Mouse (Mus musculus) hindbrain, postnatal 0 days (tissue): ENCODE results near the gene Pip5k1b. TPM values are rescaled to one million over a fixed set of nuclear protein-coding genes. Genes with fewer than 3 reads are reported as not detected.
A peak's percentile ranks its signal among the peaks of the same experiment; 100 is the strongest.

Experiments
- ATAC-seq: fragments of 200-750 bp; cut with Nextera tagmentation; 2 replicates; pipeline ENCODE4 v1.8.0; 2017; ENCODE audit warnings: mild to moderate bottlenecking, moderate TSS enrichment, moderate library complexity
- DNase-seq: peaks from one replicate; pipeline ENCODE4 v3.0.0-alpha.2; 2015; ENCODE audit warnings: low spot score
- H3K27ac ChIP-seq: fragments of 300-500 bp; sonication (generic); 2 replicates; pipeline ENCODE4 v1.5.1; 2014; ENCODE audit warnings: mild to moderate bottlenecking
- H3K27me3 ChIP-seq: fragments of 300-500 bp; sonication (generic); 2 replicates; pipeline ENCODE4 v1.6.1; 2014; ENCODE audit warnings: low read length, mixed read lengths; ENCODE audit not compliant: insufficient read depth
- H3K36me3 ChIP-seq: fragments of 300-500 bp; sonication (generic); 2 replicates; pipeline ENCODE4 v1.6.1; 2014; ENCODE audit warnings: low read length, mixed read lengths; ENCODE audit not compliant: insufficient read depth
- H3K4me1 ChIP-seq: fragments of 300-500 bp; sonication (generic); 2 replicates; pipeline ENCODE4 v1.6.1; 2014; ENCODE audit warnings: antibody characterized with exemption, low read length, mixed read lengths; ENCODE audit not compliant: insufficient read depth
- H3K4me2 ChIP-seq: fragments of 300-500 bp; sonication (generic); 2 replicates; pipeline ENCODE4 v1.6.1; 2014; ENCODE audit warnings: low read depth, mild to moderate bottlenecking, low read length, moderate library complexity, mixed read lengths
- H3K4me3 ChIP-seq: fragments of 300-500 bp; sonication (generic); 2 replicates; pipeline ENCODE4 v1.5.1; 2014; ENCODE audit warnings: low read length
- H3K9ac ChIP-seq: fragments of 300-500 bp; sonication (generic); replicated peaks from 2 replicates; pipeline ENCODE4 v1.6.1; 2014; ENCODE audit warnings: mild to moderate bottlenecking, low read length, moderate library complexity, mixed read lengths
- H3K9me3 ChIP-seq: fragments of 300-500 bp; sonication (generic); 2 replicates; pipeline ENCODE4 v1.6.1; 2016; ENCODE audit warnings: low read length, mixed read lengths
- CTCF ChIP-seq: IDR thresholded peaks from 2 replicates; pipeline ENCODE4 v1.5.1; 2016; ENCODE audit warnings: antibody characterized with exemption, control low read depth, low read depth
- WGBS: fragments of 180-500 bp; shearing (Covaris S2); extraction: QIAGEN DNeasy Blood & Tissue Kit; methylation state at CpG from one replicate; pipeline ENCODE4 v1.1.7; 2014; 5-methylcytosine and 5-hydroxymethylcytosine counted together
- polyA plus RNA-seq: library from polyadenylated mRNA; unstranded; fragments of >200 nt; fragmentation: Nextera tagmentation; extraction: Ambion mirVana; gene quantifications from 2 replicates; pipeline ENCODE4 v1.2.1, GENCODE M21; 2015
- total RNA-seq: library from RNA; depleted of rRNA; stranded (reverse); fragments of >200 nt; gene quantifications from 2 replicates; pipeline ENCODE4 v1.2.3, GENCODE M21; 2014

Gene Pip5k1b
- total and polyA plus RNA-seq, 2 experiments from 2014 or later = 2.0 to 2.2 TPM

GRCm38 (mm10) chr19:24509391-24509790, 46.3 kb downstream of the Pip5k1b start:
- H3K4me2 ChIP-seq = no peak overlapping the region
- no peak for TF ChIP-seq CTCF
- H3K4me1 ChIP-seq = no peaks in the 10 kb centered on the region
- no peak overlapping the region for H3K27ac ChIP-seq
- no peaks in the 10 kb centered on the region for H3K9me3 ChIP-seq
- H3K36me3 ChIP-seq = no peaks in the 10 kb centered on the region
- ATAC-seq (no peak), DNase-seq (peak; percentile 15)
- H3K4me3 ChIP-seq = no peak overlapping the region
- WGBS = 64% methylated on average over 6 of the region's 6 CpGs
- no peak overlapping the region for H3K9ac ChIP-seq
- no peaks in the 10 kb centered on the region for H3K27me3 ChIP-seq

GRCm38 (mm10) chr19:24508087-24508767, 47.4 kb downstream of the Pip5k1b start:
- ATAC-seq (no peak), DNase-seq (no peak)
- no peaks in the 10 kb centered on the region for H3K27me3 ChIP-seq
- no peak for TF ChIP-seq CTCF
- H3K9ac ChIP-seq = no peak overlapping the region
- no peak overlapping the region for H3K4me2 ChIP-seq
- 28% methylated on average over 13 of the region's 13 CpGs for WGBS
- H3K9me3 ChIP-seq = no peaks in the 10 kb centered on the region
- H3K4me3 ChIP-seq = no peak overlapping the region
- no peaks in the 10 kb centered on the region for H3K36me3 ChIP-seq
- no peaks in the 10 kb centered on the region for H3K4me1 ChIP-seq
- no peak overlapping the region for H3K27ac ChIP-seq

GRCm38 (mm10) chr19:24502736-24503421, 52.8 kb downstream of the Pip5k1b start:
- TF ChIP-seq CTCF = no peak
- WGBS = 87% methylated on average over 10 of the region's 10 CpGs
- no peak for ATAC-seq

GRCm38 (mm10) chr19:24501525-24501924, 54.1 kb downstream of the Pip5k1b start:
- Histone ChIP-seq H3K9ac (no peak overlapping the region), H3K4me3 (no peak overlapping the region), H3K9me3 (no peaks in the 10 kb centered on the region), H3K27me3 (no peaks in the 10 kb centered on the region), H3K36me3 (no peaks in the 10 kb centered on the region), H3K27ac (no peak overlapping the region), H3K4me1 (no peaks in the 10 kb centered on the region), H3K4me2 (no peak overlapping the region)
- DNase-seq = no peak
- TF ChIP-seq CTCF = no peak
- no peak for ATAC-seq

More at GRCm38 (mm10) chr19:24502736-24503421, 52.8 kb downstream of the Pip5k1b start:
- Histone ChIP-seq H3K9me3 (no peaks in the 10 kb centered on the region), H3K4me1 (no peaks in the 10 kb centered on the region), H3K9ac (no peak overlapping the region), H3K4me3 (no peak overlapping the region), H3K36me3 (no peaks in the 10 kb centered on the region), H3K4me2 (no peak overlapping the region), H3K27me3 (no peaks in the 10 kb centered on the region), H3K27ac (no peak overlapping the region)
- DNase-seq = no peak

- Histone ChIP-seq H3K9me3 (no peaks in the 10 kb centered on the region), H3K27me3 (no peaks in the 10 kb centered on the region), H3K4me3 (no peak overlapping the region), H3K9ac (no peak overlapping the region), H3K36me3 (no peaks in the 10 kb centered on the region), H3K4me1 (no peaks in the 10 kb centered on the region), H3K4me2 (no peak overlapping the region), H3K27ac (no peak overlapping the region)
- no peak for TF ChIP-seq CTCF
- ATAC-seq (no peak), DNase-seq (no peak)
- whole genome bisulfite sequencing = 85% methylated on average over 5 of the region's 5 CpGs
Measured at GRCm38 (mm10) chr19:24500431-24500830, 55.2 kb downstream of the Pip5k1b start.

GRCm38 (mm10) chr19:24499291-24499690, 56.4 kb downstream of the Pip5k1b start:
- Histone ChIP-seq H3K36me3 (no peaks in the 10 kb centered on the region), H3K9ac (no peak overlapping the region), H3K27ac (no peak overlapping the region), H3K27me3 (no peaks in the 10 kb centered on the region), H3K4me2 (no peak overlapping the region), H3K4me1 (no peaks in the 10 kb centered on the region), H3K4me3 (no peak overlapping the region), H3K9me3 (no peaks in the 10 kb centered on the region)
- DNase-seq (no peak), ATAC-seq (no peak)
- TF ChIP-seq CTCF = no peak
- 68% methylated on average over 3 of the region's 3 CpGs for WGBS

GRCm38 (mm10) chr19:24493887-24494286, 61.8 kb downstream of the Pip5k1b start:
- 93% methylated on average over 4 of the region's 4 CpGs for WGBS
- ATAC-seq = no peak

More at GRCm38 (mm10) chr19:24493887-24494286, 61.8 kb downstream of the Pip5k1b start:
- Histone ChIP-seq H3K36me3 (no peaks in the 10 kb centered on the region), H3K9ac (no peak overlapping the region), H3K27ac (no peak overlapping the region), H3K27me3 (no peaks in the 10 kb centered on the region), H3K4me1 (no peaks in the 10 kb centered on the region), H3K4me3 (no peak overlapping the region), H3K9me3 (no peaks in the 10 kb centered on the region), H3K4me2 (no peak overlapping the region)
- no peak for TF ChIP-seq CTCF
- DNase-seq = no peak
